Mouse (Mus musculus) gastrocnemius, postnatal 14 days (tissue): ENCODE data around the gene Slc2a12. TPM values are rescaled to one million over a fixed set of nuclear protein-coding genes. Genes with fewer than 3 reads are reported as not detected.

Experiments
- DNase-seq: peaks from one replicate; pipeline ENCODE4 v3.0.0; 2021; ENCODE audit warnings: mixed read lengths
- intact Hi-C: fragments of 180-260 bp; cut with DNase I; formaldehyde crosslinking; loops from one replicate; pipeline ENCODE4 v1.15.1; 2025; ENCODE audit warnings: low total_unique reads
- long read RNA-seq, 2 experiments: library from polyadenylated mRNA; stranded (forward); transcript quantifications; one replicate each; pipeline ENCODE4 v2.0.0; 2021
- total RNA-seq, 2 experiments: library from RNA; stranded (reverse); gene quantifications; 2 replicates each; pipeline ENCODE4 v1.2.3; 2021

Gene Slc2a12
- total RNA-seq: 10 to 100 TPM; 12.8 to 13.7 TPM
- long read RNA-seq, experiment 1, full-length matches to known transcripts: 10 of 13 reads
- long read RNA-seq, experiment 1, partial matches to known transcripts: 0 of 13 reads
- long read RNA-seq, experiment 1, other reads (novel, unspliced or antisense): 3 of 13 reads
- long read RNA-seq, experiment 2, full-length matches to known transcripts: 18 of 32 reads
- long read RNA-seq, experiment 2, partial matches to known transcripts: 5 of 32 reads
- long read RNA-seq, experiment 2, other reads (novel, unspliced or antisense): 9 of 32 reads

DNA sequence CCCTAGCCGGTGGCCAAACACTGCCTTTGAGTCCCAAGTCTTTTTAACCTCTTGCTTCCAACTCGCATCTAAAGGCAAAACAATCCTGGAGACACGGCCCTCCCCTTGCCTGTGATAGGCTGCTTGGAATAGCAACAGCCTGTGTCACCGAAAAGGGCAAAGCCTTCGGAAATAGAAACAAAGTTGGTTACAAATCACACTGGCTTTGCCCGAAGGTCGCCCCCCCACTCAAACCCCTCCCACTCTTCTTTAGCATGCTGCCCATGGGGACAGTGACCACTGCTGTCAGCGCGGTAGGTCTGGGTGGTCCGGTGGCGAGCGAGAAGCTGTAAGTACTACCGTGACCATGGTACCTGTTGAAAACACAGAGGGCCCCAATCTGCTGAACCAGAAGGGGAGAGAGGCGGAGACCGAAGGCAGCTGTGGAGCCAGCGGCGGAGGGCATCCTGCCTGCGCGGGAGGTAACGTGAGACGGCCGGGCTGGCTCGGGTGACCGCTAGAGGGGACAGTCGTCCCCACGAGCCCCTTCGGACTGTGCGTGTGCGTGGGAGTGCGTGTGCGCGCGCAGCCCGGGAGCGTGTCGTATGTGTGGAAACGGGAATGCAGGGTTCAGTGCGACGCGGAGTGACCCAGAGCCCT is at the start of gene Slc2a12:
Gene Slc2a12, plus strand, starts transcription at position 159 of the 639 bp plus-strand sequence.
- DNase-seq: peak; percentile 85
- intact Hi-C loops: no loop called here

- intact Hi-C loops: no loop called here
- no peak for DNase-seq
Observed at GRCm38 (mm10) chr10:22598908-22599480, 45.8 kb upstream of the Slc2a12 start.

DNA sequence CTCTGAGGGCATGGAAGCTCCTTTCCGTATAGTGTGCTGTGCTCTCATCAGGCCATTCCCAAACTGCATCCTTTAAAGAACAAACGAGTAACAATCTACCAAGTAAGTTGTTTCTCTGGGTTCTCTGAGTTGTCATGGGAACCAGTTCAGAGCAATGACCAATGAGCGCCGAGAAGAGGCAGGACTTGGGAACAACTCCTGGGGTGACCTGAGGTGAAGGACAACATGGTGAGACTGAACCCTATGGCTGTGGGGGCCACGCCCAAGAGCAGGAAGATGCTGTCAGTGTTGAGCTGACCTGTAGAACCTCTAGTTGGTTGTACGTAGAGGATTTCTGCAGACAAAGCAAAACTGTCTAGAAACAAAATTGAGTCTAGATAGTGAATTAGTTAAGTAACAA is 43.8 kb upstream of the Slc2a12 start:
- no peak for DNase-seq
- intact Hi-C loops: no loop called here

GRCm38 (mm10) chr10:22604801-22605200 is 40.0 kb upstream of the Slc2a12 start:
- DNase-seq: no peak
- intact Hi-C loops: no loop called here

GRCm38 (mm10) chr10:22608273-22608672 is 36.5 kb upstream of the Slc2a12 start:
- intact Hi-C loops: no loop called here
- no peak for DNase-seq

DNA sequence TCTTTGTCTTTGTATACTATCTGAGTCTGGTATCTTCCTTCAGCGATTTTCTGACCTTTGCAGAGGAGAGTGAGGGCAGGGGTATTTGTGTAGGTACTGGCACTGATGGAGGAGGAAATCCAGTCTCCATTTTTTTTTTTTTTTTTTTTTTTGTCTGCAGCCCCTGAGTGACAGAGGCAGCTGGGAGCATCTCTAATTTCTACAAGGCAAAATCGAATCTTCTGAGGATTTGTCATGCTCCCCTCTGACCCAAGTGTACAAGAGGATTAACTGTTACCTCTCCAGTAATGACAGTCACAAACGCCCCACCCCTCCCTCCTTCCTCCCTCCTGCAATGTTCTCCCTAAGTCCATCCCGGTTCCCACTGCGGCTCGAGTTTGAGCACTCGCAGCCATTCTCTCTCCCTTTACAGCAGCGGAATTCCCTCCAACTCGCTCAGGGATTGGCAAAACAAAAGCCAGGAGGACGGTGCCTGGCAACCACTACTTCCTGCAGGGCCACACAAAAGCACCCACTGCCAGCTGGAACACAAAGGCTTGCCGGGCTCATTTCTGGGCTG is 35.9 kb upstream of the Slc2a12 start:
- DNase-seq: peak; percentile 18
- intact Hi-C loops: no loop called here

GRCm38 (mm10) chr10:22613301-22613700 is 31.5 kb upstream of the Slc2a12 start:
- intact Hi-C loops: loop anchor here (10.0 kb wide), 1 partner anchor 92 kb away; no protein-coding TSS in a partner anchor
- DNase-seq: no peak

- intact Hi-C loops: loop anchor here (10.0 kb wide), 1 partner anchor 90 kb away; no protein-coding TSS in a partner anchor
- no peak for DNase-seq
Observed at GRCm38 (mm10) chr10:22614554-22614953, 30.3 kb upstream of the Slc2a12 start.

DNA sequence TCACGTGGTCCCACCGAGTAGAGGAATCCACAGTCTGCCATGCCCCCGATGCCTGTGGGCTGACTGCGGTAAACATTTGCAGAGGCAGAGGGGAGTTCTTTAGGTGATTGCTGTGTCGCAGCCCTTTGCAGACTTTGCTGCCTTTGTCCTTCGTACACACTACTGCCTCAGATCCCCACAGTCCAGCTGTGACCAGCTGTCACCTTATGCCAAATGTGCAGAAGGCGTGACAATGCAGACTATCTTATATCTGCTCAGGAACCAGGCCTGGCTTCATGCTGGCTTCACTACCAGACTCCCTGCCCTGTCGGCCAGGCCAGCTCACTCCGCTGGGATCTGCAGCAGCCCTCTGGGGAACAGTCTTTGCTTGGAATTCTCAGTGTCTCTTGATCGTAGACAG is 29.5 kb upstream of the Slc2a12 start:
- intact Hi-C loops: loop anchor here (10.0 kb wide), 1 partner anchor 89 kb away; no protein-coding TSS in a partner anchor
- DNase-seq: no peak

DNA sequence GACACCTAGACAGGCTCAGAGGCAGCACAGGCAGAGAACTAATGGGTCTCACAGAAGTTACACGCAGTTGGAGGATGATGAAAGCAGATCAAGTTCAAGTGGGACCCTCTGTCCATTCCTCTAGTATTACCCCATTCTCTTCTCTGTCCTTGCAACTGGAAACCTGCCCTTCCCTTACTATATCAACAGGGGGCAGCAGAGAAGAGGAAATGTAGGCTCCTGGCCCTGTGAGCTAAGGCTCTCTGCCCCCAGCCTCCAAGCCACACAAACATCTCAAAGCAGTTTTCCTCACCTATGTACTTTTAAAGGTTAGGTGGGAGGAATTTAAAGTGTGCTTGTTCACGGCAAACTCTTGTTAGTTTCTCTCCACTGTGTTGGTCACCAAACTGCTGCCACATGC is 26.0 kb upstream of the Slc2a12 start:
- no peak for DNase-seq
- intact Hi-C loops: loop anchor here (10.0 kb wide), 1 partner anchor 86 kb away; no protein-coding TSS in a partner anchor

DNA sequence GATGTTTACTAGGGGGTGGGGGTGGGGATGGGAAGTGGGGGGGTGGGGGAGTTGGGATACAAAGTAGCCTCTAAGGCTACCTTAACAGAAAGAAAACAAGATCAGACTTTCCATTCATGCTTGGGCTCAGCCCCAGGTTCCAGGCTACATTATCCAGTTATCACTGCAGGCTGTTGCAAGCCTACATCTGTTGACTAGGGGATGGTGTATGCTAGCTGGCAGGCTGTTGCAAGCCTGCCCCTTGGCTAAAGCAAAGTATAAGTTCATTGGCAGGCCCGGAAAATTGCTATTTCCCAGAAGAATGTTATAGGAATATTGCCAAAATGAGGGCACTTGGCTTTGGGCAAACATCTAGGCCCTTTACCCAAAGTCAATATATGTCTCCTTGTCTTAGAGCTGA is 16.0 kb upstream of the Slc2a12 start:
- no peak for DNase-seq
- intact Hi-C loops: no loop called here

GRCm38 (mm10) chr10:22631103-22631502 is 13.7 kb upstream of the Slc2a12 start:
- no peak for DNase-seq
- intact Hi-C loops: no loop called here

GRCm38 (mm10) chr10:22631528-22631927 is 13.3 kb upstream of the Slc2a12 start:
- DNase-seq: no peak
- intact Hi-C loops: no loop called here

- intact Hi-C loops: no loop called here
- DNase-seq: no peak
Observed at GRCm38 (mm10) chr10:22631956-22632355, 12.9 kb upstream of the Slc2a12 start.

GRCm38 (mm10) chr10:22633406-22634306 is 11.2 kb upstream of the Slc2a12 start:
- intact Hi-C loops: no loop called here
- no peak for DNase-seq

- DNase-seq: no peak
- intact Hi-C loops: no loop called here
Observed at GRCm38 (mm10) chr10:22637241-22637640, 7.6 kb upstream of the Slc2a12 start.

DNA sequence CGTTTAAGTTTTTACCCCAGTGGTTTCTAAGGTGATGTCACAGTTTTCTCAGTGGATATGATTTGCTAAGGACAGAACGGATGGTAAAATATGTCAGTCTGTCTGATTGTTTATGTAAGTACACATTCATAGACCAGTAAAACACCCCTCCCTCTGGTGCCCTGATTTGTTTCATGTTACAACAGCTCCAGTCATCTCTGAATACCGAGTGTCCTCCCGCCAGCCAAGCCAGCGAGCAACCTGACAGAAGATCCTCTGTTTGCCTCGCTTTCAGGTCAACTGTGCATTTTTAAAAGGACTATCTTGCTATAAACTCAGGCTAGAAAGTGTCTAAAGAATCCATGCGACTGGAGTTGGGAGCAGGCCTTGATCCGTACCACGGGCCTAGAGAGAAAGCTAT is 640 bp upstream of the Slc2a12 start:
- intact Hi-C loops: no loop called here
- DNase-seq: peak; percentile 17

DNA sequence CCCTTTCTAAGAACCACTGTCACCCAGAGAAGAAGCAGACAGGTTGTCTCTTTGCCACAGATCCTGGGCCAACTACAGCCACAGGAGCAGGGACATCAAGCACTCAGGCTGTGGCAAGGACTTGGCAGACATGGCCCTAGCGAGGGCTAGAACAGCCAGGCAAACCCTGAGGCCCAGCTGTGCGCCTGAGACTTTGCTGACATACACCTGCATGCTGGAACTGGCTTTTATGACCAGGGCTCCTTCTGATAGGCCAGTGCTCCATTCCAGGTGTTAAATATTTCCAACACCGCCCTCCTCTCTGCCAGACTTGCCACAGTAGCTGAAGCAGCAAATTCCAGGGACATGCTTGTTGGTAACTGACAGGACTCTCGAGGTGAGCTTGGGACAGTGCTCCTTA is 3.9 kb downstream of the Slc2a12 start:
- no peak for DNase-seq
- intact Hi-C loops: no loop called here

DNA sequence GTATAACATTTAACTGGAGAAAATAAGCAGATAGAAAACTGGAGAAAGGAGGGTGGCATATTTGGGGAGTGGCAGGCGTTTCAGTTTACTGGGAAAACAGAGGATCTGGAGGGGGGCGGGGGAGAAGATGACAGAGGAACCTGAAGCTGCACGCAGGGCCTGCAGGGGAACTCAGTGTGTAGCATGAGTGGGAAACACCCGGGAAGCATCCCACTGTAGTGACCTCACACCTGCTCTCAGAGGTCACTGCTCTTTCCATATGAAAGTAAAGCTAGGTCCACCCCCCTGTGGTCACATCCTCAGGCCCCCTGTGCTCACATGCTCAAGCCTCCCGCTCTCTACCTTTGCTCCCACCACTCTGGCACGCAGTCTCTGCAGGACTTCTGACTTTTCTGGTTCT is 9.0 kb downstream of the Slc2a12 start:
- no peak for DNase-seq
- intact Hi-C loops: no loop called here
